Mouse (Mus musculus) right cerebral cortex, postnatal 14 days (tissue): ENCODE data around the gene Cdc42bpa.
A peak's percentile ranks its signal among the peaks of the same experiment; 100 is the strongest.

Experiments
- DNase-seq: peaks from one replicate; pipeline ENCODE4 v3.0.0; 2022

The Cdc42bpa gene

DNA sequence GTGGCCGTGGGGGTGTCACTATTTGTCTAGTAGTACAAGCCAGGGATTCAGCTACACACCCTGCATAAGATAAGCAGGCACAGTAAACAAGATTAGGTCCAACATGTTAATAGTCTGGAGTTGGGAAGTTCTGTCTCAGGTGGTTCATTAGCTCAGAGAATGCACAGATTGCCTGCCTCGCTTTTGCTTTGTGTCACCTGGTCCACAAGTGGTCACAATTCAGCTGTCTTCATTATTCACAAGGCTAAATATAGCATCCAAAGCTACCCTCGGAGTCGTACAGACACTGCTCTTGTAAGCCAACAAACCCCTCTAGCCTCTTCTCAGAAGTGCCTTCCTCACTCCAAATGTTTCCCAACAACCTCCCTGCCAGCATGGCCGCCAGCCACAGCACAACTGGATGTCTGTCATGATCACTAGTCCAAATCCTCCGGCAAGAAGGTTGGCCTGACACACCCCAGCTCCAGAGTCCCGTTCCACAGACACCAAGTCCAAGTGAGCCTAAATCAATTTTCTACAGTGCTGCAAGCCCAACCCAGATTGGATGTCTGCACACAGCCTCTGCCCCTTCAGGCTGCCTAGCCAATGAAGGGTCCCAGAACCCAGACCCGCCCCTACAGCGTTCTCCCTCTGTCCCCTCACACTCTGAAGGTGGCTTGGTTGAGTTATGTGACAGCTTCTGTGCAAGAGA, 234.7 kb downstream of the Cdc42bpa start:
- DNase-seq = no peak

DNA sequence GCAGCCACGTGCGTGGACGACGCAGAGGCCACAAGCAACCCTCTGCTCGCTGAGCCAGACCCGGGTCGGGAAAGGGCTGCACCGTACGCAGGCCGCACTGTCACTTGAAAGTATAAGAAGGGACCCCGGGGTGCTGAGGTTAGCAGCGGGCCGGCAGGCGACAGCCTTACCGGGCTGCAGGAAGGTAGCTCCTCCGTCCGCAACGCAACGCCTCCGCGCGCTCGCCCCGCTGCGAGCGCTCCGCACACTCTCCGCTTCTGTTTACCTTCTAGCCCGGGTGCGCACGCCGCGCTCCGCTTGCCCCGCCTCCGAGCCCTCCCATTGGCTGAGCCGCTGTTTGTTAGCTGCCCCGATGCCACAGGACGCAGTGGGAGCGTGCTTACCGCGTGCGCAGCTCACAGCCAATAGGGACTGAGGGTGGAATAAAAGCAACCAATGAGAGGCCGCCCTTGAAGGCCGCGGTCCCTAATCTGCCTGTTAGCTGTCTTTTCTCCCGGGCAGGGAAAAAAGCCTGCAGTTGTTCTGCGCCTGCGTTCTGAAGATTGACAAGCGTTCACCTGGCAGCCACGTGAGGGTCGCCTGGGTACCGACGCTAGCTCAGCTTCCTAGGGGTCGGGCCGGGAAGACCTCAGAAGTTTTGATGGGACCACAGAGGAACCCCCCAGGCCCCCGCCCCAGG, 235.6 kb downstream of the Cdc42bpa start:
- peak; percentile 95 for DNase-seq

DNA sequence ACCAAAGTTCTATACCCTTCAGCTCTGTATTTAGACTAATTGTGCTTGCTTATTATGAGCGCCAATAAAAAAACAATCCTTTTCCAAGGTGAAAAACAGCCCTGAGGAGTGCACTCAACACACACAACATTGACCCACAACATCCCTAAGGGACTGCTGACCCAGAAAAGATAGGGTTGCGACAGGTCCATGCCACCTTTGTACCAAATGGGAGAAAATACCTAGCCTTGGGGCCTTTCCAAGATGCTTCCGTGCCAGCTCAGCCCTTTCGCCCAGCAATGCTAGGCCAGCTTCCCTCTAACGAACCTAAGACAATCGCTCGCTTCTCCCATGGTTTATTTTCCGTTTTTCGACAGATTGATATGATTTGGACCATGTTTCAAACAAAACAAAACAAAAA, 236.2 kb downstream of the Cdc42bpa start:
- DNase-seq = no peak

DNA sequence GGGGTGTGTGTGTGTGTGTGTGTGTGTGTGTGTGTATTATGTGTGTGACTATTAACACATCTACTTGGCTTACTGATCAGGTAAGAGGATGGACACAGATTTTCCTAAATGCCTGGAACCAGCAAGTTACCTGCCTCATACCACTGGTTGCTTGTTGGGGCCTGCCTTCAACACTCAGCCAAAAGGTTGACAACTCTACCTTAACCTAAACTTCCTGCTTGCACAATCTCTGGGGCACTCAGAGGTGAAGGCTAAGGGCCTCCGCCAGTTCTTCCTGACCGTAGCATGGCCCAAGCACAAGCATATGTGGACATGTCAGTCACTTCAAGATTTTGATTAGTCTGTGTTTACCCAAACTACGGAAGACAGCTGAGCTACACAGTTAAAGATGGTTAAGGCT, 237.7 kb downstream of the Cdc42bpa start:
- no peak for DNase-seq

DNA sequence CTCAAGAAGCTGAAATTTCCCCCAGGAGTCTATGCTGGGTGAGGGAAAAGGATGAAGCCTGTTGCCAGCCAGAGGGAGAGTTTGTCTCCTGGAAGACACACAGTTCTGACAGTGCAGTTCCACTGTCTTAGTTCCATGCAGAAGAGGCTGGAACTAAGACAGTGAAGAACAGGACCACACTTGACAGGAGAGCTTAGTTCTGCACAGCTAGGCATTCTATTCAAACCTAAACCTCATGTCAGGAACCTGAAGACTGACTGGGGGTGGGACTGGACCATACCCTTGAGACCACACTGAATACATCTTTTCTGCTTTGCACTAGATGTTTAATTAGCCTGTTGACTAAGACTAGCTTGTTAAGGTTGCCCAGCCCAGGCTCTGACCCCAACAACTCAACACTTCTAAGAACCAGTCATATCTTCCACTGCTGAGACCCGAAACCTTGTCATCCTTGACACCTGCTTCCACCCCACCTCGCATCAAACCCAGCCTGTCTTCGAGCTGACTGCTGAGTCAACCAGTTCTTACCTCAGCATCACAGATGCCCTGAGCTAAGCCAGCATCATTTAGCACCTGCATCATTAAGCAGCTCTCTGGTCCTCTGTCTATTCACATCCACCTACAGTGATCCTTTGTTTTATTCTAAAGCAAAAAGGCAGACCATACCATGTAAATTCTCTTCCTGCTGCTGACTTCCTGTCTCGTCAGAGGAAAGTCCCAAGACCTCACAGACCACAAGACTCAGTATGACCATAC, 238.9 kb downstream of the Cdc42bpa start, which contains the start of gene Coq8a:
TSS of gene Coq8a (minus strand) at position 644 of the 756 bp plus-strand sequence.
- DNase-seq = no peak

DNA sequence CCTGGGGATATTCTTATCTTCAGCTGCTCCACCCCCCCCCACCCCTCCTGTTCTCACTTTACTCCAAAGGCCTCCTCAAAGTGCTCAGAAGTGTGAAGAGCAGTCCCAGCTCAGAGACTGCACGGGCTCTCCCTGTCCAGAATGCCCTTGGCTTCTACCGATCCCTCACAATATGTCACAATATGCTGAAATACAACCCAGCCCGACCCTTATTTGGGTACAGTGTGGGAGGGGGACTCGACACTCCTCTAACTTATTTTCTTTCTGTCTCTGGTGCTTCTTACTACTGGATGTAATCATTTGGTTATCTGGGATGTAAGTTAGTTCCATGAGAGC, 239.4 kb downstream of the Cdc42bpa start:
- DNase-seq = no peak

DNA sequence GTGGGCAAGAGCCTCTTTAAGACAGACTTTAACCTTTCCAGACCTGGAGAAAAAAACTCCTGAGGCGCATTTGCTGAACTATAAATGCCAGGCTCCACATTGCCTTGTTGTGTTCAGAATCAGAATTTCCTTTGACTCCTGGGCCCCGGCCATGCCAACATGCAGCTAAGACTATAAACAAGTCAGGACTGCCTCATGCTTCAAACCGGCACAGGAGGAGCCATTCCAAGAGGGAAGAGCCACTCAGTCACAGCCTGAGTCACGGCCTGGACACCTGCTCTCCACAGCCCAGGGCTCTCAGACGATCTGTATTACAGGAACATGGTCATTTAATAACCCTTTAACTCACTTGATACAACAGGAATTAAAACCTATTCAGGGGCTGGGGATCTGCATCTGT, 240.4 kb downstream of the Cdc42bpa start:
- DNase-seq = no peak

DNA sequence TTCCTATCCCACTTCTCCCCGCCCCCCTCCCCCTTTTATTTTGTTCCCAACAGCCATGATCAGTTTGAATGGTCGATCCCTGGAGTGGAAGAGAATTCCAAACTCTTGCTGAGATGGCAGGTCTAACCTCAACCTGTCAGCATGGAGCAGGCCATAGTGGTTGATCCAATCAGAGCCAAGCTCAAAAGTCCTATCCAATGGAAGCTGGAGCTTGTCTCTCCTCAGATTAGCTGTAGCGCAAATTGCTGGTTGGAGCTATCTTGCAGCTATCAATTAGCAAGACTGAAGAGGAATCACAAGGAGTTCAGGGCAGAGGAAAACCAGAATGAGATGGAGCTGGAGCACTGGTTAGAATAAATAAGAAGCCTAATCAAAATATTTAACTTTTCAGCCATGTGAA, 248.1 kb downstream of the Cdc42bpa start:
- no peak for DNase-seq

DNA sequence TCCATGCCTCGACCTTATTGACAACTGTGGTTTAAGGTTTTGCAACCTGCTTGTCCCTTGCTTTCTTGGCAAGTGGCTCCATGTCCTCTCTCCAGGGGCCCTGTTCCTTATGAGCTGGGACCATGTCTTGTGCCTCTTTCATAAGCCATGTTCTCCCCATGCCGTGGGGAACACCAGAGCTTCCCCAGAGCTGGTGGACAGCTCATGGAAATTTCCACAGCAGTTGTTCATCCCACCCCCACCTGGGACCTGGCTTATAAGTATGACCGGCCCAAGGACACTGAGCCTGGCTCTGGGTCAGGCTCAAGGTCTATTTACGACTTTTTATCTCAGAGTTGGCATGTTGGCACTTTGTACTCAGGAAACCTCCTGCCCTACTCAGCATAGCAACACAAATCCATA, 249.8 kb downstream of the Cdc42bpa start:
- no peak for DNase-seq

DNA sequence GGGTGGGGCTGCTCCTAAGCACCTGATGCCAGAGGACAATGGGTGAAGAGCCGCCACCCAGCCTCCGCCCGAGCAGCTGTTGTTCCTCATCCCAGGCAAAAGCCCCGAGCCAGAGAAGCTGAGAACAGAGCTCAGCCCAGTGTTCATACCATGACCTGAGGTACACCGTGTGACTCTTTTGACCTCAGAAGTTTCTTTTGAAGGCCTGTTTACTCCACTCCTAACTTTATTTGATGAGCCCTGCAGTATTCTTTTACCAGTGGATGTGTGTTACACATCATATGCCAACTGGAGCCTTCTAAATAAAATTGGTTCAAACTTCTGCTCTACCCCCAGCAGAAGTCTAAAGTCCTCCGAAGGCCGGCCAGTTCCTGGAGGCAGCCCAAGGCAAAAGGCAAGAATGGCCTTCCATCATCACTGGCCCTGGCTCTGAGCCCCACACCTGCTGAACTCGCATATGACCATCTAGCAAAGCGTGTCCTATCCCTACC, 250.6 kb downstream of the Cdc42bpa start:
- no peak for DNase-seq

DNA sequence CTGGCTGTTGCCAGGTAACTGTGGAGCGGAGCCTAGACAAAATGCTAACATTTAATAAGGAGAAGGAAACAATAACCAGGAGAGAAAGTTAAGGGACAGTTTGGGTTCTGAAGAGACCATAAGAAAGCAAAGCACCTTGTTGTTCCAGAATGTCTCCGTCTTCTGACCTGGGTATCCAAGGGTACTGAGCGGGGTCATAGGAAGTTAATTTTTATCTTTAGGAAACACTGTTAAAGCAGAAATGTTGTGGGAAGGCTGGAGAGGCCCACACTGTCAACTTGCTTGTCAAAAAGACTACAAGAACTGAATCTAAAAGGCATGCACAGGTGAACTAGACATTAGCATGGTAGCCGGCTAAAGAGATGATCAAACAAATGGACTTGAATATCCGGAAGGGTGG, 252.6 kb downstream of the Cdc42bpa start:
- no peak for DNase-seq

DNA sequence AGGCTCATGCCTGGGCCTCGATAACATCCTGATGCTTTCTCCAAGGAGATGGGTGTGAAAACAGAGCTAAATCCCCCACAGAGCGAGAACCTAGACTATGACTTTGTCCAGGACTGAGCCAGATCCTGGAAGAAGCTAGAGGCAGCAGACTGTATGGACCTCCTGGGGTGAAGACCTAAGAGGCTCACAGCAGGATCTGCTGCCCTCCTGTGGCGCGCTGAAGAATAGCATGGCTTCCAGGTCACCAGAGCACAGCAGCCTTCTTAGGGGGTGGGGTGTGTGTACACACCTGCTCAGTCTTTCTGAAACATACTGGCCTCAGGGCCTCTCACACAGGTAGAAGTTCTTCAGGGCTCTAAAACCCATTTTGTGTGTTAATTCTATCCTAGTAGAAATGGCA, 254.8 kb downstream of the Cdc42bpa start:
- no peak for DNase-seq
